Mouse (Mus musculus): ENCODE measurements around the gene Ppp1r36.
"Not testable (repeated sequence)": the region's sequence is repeated elsewhere in the genome, so short reads cannot be mapped to it uniquely, and the experiment has no call there.

The Ppp1r36 gene

DNA sequence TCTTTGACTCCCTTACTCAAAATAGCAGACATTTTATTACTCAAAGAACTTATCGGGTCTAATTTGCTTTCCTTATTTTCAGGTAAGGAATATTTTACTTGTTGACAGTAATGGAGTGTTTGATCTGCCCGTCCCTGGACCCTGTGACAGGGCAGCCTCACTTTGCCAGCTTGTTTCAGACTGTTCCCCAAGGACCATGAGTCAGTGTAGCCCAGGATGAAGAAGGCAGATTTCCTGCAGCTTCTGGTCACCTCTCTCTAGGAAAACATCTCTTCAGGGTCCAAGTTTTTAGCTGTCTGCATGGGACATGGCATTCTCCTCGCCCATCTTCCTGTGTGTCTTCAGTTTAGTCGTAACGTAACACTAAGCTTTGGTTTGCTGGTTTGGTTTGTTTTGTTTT lies 20.1 kb upstream of the Ppp1r36 start:
- no peak for DNase-seq (ENCODE audit: low spot score in 2 of 2)

DNA sequence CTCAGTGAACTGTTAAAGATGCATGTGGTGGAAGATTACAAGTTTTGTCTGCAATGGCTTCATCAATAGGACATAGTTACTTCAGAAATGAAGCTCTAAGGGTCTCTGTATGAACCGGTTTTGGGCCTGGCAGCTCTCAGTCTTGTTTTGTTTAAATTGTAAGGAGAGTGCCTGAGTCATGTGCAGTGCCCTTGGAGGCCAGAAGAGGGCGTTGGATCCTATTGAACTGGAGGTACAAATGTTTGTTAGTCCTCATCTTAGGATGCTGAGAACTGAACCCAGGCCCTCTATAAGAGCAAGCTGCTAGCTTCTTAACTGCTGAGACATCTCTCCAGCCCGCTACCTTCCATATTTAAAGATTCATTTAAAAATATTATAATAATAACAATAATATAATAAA lies 15.7 kb upstream of the Ppp1r36 start:
- no peak for DNase-seq (ENCODE audit: low spot score in 2 of 2)

GRCm38 (mm10) chr12:76402991-76403885 lies 14.1 kb upstream of the Ppp1r36 start:
- DNase-seq (ENCODE audit: low spot score in 2 of 2), result no peak

GRCm38 (mm10) chr12:76403886-76404537 lies 13.3 kb upstream of the Ppp1r36 start, which contains the start of gene Hspa2:
Gene Hspa2 (plus strand): TSS chr12:76404176.
- peak; percentile 99 to 100 for DNase-seq (ENCODE audit: low spot score in 2 of 2)

- no peak for DNase-seq (ENCODE audit: low spot score in 2 of 2)
These were observed 12.5 kb upstream of the Ppp1r36 start for GRCm38 (mm10) chr12:76404836-76405182.

- DNase-seq (ENCODE audit: low spot score in 2 of 2), result peak in 1 of 2 experiments; percentile 28
These were observed 12.0 kb upstream of the Ppp1r36 start for GRCm38 (mm10) chr12:76405183-76405970.

DNA sequence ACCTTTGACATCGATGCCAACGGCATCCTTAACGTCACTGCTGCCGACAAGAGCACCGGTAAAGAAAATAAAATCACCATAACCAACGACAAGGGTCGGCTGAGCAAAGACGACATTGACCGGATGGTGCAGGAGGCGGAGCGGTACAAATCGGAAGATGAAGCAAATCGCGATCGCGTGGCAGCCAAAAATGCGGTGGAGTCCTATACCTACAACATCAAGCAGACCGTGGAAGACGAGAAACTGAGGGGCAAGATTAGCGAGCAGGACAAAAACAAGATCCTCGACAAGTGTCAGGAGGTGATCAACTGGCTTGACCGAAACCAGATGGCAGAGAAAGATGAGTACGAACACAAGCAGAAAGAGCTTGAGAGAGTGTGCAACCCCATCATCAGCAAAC lies 11.4 kb upstream of the Ppp1r36 start:
- no peak for DNase-seq (ENCODE audit: low spot score in 2 of 2)

DNA sequence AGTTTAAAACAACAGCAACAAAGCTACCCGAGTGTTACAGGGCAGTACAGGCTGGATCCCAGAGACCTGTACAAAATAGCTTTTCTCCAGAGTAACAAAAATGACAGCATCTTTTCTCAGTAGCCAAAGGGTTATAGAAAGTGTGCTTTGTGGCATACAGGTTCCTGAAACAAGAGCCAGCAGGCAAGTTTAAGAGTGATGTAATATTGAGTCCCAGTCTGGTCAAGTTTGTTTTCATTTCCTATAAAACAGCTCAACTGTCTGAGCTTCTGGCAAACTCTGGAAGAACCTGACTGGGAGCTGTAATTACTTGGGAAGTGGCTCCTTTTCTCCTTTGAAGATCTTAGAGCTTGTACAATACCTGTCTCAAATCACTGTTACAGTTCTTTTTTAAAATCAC lies 10.2 kb upstream of the Ppp1r36 start:
- no peak for DNase-seq (ENCODE audit: low spot score in 2 of 2)

GRCm38 (mm10) chr12:76409166-76409565 lies 8.2 kb upstream of the Ppp1r36 start:
- no peak for DNase-seq (ENCODE audit: low spot score in 2 of 2)

- DNase-seq (ENCODE audit: low spot score in 2 of 2), result no peak
These were observed 1.8 kb upstream of the Ppp1r36 start for GRCm38 (mm10) chr12:76415383-76416010.

- DNase-seq (ENCODE audit: low spot score in 2 of 2), result no peak
These were observed 1.0 kb downstream of the Ppp1r36 start for GRCm38 (mm10) chr12:76418346-76418745.

DNA sequence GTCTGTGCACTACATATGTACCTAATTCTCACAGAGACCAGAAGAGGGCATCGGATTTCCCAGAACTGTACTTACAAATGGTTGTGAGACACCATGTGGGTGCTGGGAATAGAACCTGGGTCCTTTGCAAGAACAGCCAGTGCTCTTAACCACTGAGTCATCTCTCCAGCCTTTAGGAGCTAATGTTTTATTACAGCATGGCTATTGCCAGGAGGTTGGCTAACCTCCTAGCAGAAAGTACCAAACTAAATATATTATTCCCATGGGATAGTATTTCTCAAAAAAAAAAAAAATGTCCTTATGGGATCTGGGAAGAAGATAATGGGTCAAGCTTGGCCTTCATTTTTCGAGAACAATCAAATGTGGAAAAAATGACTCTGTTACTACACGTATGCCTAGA lies 7.9 kb downstream of the Ppp1r36 start:
- no peak for DNase-seq (ENCODE audit: low spot score in 2 of 2)

- DNase-seq (ENCODE audit: low spot score in 2 of 2), result no peak
These were observed 10.2 kb downstream of the Ppp1r36 start for GRCm38 (mm10) chr12:76427546-76427945.

DNA sequence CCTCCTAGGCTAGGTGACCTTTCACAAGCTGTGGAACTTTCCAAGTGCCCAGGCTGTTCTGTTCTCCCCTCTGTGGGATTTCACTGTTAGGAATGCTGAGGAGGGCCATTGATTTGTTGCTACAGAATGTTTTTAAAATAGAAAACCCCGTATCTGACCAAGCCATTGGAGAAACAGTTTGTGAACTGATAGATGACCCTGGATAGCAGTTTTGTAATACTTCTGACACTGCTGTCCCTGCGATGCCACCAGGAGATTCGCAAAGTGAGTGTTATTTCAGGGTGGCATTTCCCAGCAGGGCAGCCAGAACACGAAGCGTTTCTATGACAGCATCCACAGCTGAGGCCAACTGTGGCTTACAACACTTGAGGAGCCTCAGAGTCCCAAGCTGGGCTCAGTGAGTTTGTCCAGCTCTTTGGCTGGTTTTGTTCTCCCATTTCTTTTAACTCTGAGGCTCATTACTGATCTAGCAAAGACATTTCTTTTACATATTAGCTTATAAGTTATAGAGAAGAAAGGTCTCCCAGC lies 13.6 kb downstream of the Ppp1r36 start:
- no peak for DNase-seq (ENCODE audit: low spot score in 2 of 2)

GRCm38 (mm10) chr12:76431431-76431830 lies 14.1 kb downstream of the Ppp1r36 start:
- DNase-seq (ENCODE audit: low spot score in 2 of 2), result no peak

DNA sequence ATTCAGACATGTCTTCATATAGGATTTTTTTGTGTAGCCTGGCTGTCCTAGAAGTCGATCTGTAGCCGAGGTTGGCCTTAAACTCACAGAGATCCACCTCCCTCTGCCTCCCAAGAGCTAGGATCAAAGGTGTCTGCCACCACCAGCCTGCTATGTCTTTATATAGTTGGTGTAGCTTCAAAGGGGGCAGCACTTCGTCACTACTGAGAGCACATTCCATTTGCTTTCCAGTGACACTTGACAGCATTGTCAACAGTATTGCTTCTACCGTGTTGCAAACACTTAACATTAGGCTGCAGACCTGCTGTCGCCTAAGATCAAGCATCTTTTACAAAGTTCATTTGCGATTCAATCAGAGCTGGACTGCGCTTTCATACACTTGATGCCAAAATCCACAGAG lies 16.8 kb downstream of the Ppp1r36 start:
- DNase-seq (ENCODE audit: low spot score in 2 of 2), result no peak

DNA sequence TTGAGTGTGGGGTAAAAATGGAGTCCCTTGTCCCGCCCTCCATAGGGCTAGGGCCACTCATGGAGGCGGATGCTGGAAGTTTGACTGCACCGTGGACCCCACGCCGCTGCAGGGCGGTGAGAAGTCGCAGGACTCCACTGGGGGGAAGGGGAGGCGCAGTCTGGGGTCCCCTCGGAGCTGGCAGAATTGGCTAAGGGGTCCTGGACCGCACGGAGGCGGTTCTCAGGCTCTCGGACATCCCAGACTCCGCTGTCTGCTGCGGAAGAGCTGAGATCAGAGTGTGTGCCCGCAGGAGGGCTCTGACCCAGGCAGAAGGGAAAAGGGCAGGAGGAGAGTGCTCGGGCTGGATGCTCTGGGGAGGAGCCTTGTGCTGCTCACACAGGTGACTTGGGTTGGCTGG lies 17.7 kb downstream of the Ppp1r36 start:
- no peak for DNase-seq (ENCODE audit: low spot score in 2 of 2)

DNA sequence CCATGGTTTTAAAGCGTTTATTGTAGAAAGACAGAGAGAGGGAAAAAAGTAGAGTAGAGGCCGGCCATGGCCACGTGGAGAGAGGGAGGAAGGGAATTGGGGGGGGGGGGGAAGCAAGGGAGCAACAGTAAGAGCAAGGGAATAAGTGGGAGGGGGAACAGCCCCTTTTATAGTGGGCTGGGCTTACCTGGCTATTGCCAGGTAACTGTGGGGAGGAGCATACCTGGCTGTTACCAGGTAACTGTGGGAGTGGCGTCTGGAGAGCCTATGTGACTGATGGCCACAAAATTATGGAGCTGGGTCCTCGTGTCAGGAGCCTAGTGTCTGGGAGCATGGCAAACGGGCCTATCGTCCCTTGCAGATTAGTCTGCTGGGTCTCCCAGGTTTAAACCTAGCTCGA lies 18.2 kb downstream of the Ppp1r36 start:
- no peak for DNase-seq (ENCODE audit: low spot score in 2 of 2)

DNA sequence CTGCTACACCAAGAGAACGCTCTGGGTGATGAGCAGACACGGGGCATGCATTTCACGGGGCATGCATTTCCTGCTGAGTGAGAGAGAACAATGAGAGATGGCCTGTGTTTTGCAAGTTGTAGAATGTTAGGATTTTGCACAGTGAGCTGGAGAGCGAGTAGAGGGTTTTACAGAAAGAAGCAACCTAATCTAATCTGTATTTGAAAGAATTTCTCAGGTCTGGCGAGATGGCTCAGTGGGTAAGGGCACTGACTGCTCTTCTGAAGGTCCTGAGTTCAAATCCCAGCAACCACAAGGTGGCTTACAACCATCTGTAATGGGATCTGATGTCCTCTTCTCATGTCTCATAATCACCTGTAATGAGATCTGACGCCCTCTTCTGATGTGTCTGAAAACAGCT lies 26.1 kb downstream of the Ppp1r36 start:
- DNase-seq (ENCODE audit: low spot score in 2 of 2), result not testable (repeated sequence)

- DNase-seq (ENCODE audit: low spot score in 2 of 2), result no peak
These were observed 27.0 kb downstream of the Ppp1r36 start for GRCm38 (mm10) chr12:76444359-76444772.

DNA sequence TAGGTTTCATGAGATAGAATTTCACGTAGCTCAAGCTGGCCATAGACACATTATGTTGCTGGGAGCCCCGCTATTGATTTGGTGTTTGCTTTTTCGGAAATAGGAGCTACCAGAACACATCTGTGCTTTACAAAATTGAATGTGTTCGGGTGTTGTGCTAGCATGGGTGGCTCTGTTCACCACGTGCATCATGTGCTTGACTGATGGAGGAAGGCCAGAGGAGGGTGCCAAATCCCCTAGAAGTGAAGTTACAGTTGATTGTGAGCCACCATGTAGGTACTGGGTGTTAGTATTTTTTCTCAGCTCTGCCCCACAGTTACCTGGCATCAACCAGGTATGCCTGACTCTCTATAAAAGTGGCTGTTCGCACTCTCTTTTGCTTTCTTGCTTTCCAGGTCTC lies 27.5 kb downstream of the Ppp1r36 start:
- DNase-seq (ENCODE audit: low spot score in 2 of 2), result no peak

DNA sequence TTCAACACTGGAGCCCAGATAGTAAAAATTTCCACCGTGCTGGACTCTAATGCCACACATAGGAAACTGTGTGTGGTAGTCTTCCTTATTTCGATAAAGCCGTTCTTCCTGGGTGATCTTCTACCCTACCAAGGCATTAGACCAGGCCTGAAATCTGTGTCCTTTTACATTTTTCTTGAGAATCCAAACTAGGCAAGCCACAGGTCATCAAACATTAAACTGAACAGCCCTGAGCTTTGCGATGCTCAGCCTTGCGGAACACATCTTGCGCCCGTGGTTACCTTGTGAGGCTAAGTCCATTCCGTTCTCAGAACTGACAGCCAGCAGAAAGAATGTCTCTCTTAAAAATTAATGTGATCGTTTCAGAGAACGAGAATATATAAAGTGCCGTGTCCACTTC lies 28.9 kb downstream of the Ppp1r36 start:
- no peak for DNase-seq (ENCODE audit: low spot score in 2 of 2)

Measured in urinary bladder, postnatal 4 days (tissue).